ENCODE assay signal across 30 mouse cellular contexts in the genomic region with DNA sequence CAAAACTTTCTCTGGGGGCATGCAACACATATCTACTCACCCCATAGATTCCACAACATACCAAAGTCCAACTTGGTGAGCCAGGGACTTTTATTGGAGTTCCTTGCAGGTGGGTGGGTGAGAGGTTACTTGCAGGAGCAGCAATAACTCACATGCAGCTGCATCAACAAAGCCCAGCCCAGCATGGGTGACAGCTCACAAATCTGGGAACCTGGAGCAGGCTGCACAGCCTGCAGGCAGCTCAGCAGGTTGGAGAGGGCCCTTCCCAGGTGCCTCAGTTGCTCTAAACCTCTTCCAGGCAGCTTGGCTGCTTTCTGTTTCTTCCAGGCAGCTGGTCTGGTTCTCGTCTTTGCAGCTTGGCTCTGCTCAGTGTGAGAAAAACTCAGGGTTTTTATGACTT. TPM values are rescaled to one million over a fixed set of nuclear protein-coding genes. Genes with fewer than 3 reads are reported as not detected.
A peak's percentile ranks its signal among the peaks of the same experiment; 100 is the strongest.
DNase-seq lines count a peak whose midpoint lies in the region; ATAC-seq lines count a peak whose summit lies in the region.
"Had no signal": no experiment of that assay in that cellular context is flagged by ENCODE, and none has a peak within 500 bp of the region (broad histone marks: within the 10 kb centered on the region; RNA-seq: fewer than 3 reads in every experiment).

No protein-coding gene starts in this region.

- no peak overlapping the region for H3K4me3 ChIP-seq in kidney, embryonic 15.5 days (replicated peaks)
- H3K4me3 ChIP-seq in intestine, embryonic 16.5 days (ENCODE audit: low read length), result no peak overlapping the region
- no peak overlapping the region for H3K4me3 ChIP-seq in limb, embryonic 13.5 days
- H3K4me3 ChIP-seq: embryonic facial prominence, embryonic 13.5 days; forebrain, embryonic 10.5 days; forebrain, embryonic 15.5 days; hindbrain, embryonic 10.5 days; hindbrain, embryonic 15.5 days; left cerebral cortex, adult 2 months; liver, embryonic 15.5 days; neural tube, embryonic 12.5 days had no signal

- H3K4me2 ChIP-seq in kidney, embryonic 15.5 days, result no peak overlapping the region
- H3K4me2 ChIP-seq in intestine, embryonic 16.5 days (ENCODE audit: low read depth, low read length), result 0 out of 2 replicates have a peak overlapping the region, but pooled peaks have one; percentile 11
- no peak overlapping the region for H3K4me2 ChIP-seq in limb, embryonic 13.5 days (replicated peaks)
- H3K4me2 ChIP-seq: embryonic facial prominence, embryonic 13.5 days; forebrain, embryonic 15.5 days; hindbrain, embryonic 15.5 days; liver, embryonic 15.5 days; lung, embryonic 14.5 days; midbrain, embryonic 11.5 days; neural tube, embryonic 12.5 days had no signal

- peaks cover 14% of the 10 kb centered on the region for H3K36me3 ChIP-seq in kidney, embryonic 15.5 days
- no peaks in the 10 kb centered on the region for H3K36me3 ChIP-seq in intestine, embryonic 16.5 days (ENCODE audit: control insufficient read depth, insufficient read depth, low read length)
- H3K36me3 ChIP-seq in limb, embryonic 13.5 days, result peaks cover 20% of the 10 kb centered on the region
- H3K36me3 ChIP-seq: forebrain, embryonic 15.5 days; neural tube, embryonic 12.5 days had no signal

- DNase-seq in kidney, adult 18-20 months, result no peak
- peak; percentile 63 for DNase-seq in forelimb bud, embryonic 11.5 days (ENCODE audit: low read depth, low spot score)
- DNase-seq in spleen, adult 12 weeks (ENCODE audit: low spot score), result no peak
- DNase-seq in layer of hippocampus, postnatal 14 days (ENCODE audit: low spot score in 2 of 2), result no peak
- no peak for DNase-seq in left cerebral cortex, postnatal 10 days (ENCODE audit: extremely low spot score in 1 of 2, low spot score in 2 of 2)
- DNase-seq: adrenal gland, postnatal 10 days; cerebellum, adult 11-12 months; cerebellum, adult 9-11 months; heart, postnatal 14 days; kidney, adult 11 months; kidney, postnatal 25 days; left cerebral cortex, postnatal 4 days; lung, embryonic 14.5 days; lung, postnatal 14 days; thymus, adult 18-20 months; thymus, postnatal 25 days had no signal

- intact Hi-C loops in left cerebral cortex, postnatal 10 days (cut with DNase I), result no loop called here

- H3K4me1 ChIP-seq in kidney, embryonic 15.5 days, result 0 out of 2 replicates have a peak, but pooled peaks cover 3% of the 10 kb centered on the region
- peaks cover 3% of the 10 kb centered on the region; the same call in 1 of the 2 replicates for H3K4me1 ChIP-seq in intestine, embryonic 16.5 days (ENCODE audit: control insufficient read depth, insufficient read depth, low read length)
- H3K4me1 ChIP-seq in limb, embryonic 13.5 days, result peaks cover 9% of the 10 kb centered on the region
- H3K4me1 ChIP-seq: embryonic facial prominence, embryonic 13.5 days; forebrain, embryonic 15.5 days; hindbrain, embryonic 10.5 days; hindbrain, embryonic 15.5 days had no signal

- WGBS in kidney, embryonic 15.5 days, result 29% methylated on average over 1 of the region's 1 CpGs
- 20% methylated on average over 1 of the region's 1 CpGs for WGBS in intestine, embryonic 16.5 days
- WGBS in limb, embryonic 13.5 days, result 0% methylated on average over 1 of the region's 1 CpGs

- H3K27me3 ChIP-seq in kidney, embryonic 15.5 days, result no peaks in the 10 kb centered on the region
- H3K27me3 ChIP-seq in intestine, embryonic 16.5 days (replicated peaks; ENCODE audit: control insufficient read depth, insufficient read depth, low read length), result no peaks in the 10 kb centered on the region
- H3K27me3 ChIP-seq in limb, embryonic 13.5 days, result no peaks in the 10 kb centered on the region
- H3K27me3 ChIP-seq: embryonic facial prominence, embryonic 13.5 days; forebrain, embryonic 15.5 days; hindbrain, embryonic 15.5 days; liver, embryonic 15.5 days; neural tube, embryonic 12.5 days; Patski had no signal

- H3K27ac ChIP-seq in kidney, embryonic 15.5 days, result 0 out of 2 replicates have a peak overlapping the region, but pooled peaks have one; percentile 14
- H3K27ac ChIP-seq in intestine, embryonic 16.5 days (ENCODE audit: low read length), result peak overlapping the region; percentile 36; the same call in 1 of the 2 replicates
- peak overlapping the region; percentile 39; the same call in 1 of the 2 replicates for H3K27ac ChIP-seq in limb, embryonic 13.5 days
- H3K27ac ChIP-seq: embryonic facial prominence, embryonic 13.5 days; forebrain, embryonic 10.5 days; forebrain, embryonic 15.5 days; hindbrain, embryonic 10.5 days; hindbrain, embryonic 15.5 days; left cerebral cortex, adult 2 months; liver, embryonic 15.5 days; neural tube, embryonic 12.5 days had no signal

- ATAC-seq in kidney, embryonic 15.5 days (replicated peaks; ENCODE audit: low FRiP score), result peak; percentile 54; the same call in 1 of the 2 replicates
- peak; percentile 92 for ATAC-seq in intestine, embryonic 16.5 days
- ATAC-seq in limb, embryonic 13.5 days (ENCODE audit: low FRiP score, low read depth), result peak; percentile 74
- ATAC-seq: forebrain, embryonic 15.5 days; midbrain, embryonic 16.5 days; Patski had no signal

- H3K9ac ChIP-seq in kidney, embryonic 15.5 days, result no peak overlapping the region
- no peak overlapping the region for H3K9ac ChIP-seq in intestine, embryonic 16.5 days (ENCODE audit: low read depth, low read length)
- no peak overlapping the region for H3K9ac ChIP-seq in limb, embryonic 13.5 days
- H3K9ac ChIP-seq: embryonic facial prominence, embryonic 13.5 days; forebrain, embryonic 15.5 days; hindbrain, embryonic 15.5 days; liver, embryonic 15.5 days; lung, embryonic 14.5 days; neural tube, embryonic 12.5 days had no signal

- H3K9me3 ChIP-seq in kidney, embryonic 15.5 days (replicated peaks), result no peaks in the 10 kb centered on the region
- 0 out of 2 replicates have a peak, but pooled peaks cover 3% of the 10 kb centered on the region for H3K9me3 ChIP-seq in intestine, embryonic 16.5 days (ENCODE audit: control insufficient read depth, low read length)
- H3K9me3 ChIP-seq in limb, embryonic 13.5 days, result 0 out of 2 replicates have a peak, but pooled peaks cover 5% of the 10 kb centered on the region
- H3K9me3 ChIP-seq: embryonic facial prominence, embryonic 13.5 days; forebrain, embryonic 10.5 days; forebrain, embryonic 15.5 days; hindbrain, embryonic 10.5 days; hindbrain, embryonic 15.5 days; liver, embryonic 15.5 days; neural tube, embryonic 12.5 days had no signal

RNA-seq across cellular contexts. Expression of a gene that starts 13.3 kb away (rescaled TPM):
- polyA plus RNA-seq in kidney, embryonic 15.5 days (2015; fragmentation: Nextera tagmentation; extraction: Ambion mirVana), result 25.4 and 30.4 TPM in 2 replicates
- 244 TPM in 2 replicates for polyA plus RNA-seq in intestine, embryonic 16.5 days (2015; fragmentation: Nextera tagmentation; extraction: Ambion mirVana)
- polyA plus RNA-seq in limb, embryonic 13.5 days (2015; fragmentation: Nextera tagmentation; extraction: Ambion mirVana), result 2.7 and 3.3 TPM in 2 replicates
- total RNA-seq in layer of hippocampus, postnatal 14 days (2021), result 1 to 10 TPM; 1.4 to 3.0 TPM
- total RNA-seq in left cerebral cortex, postnatal 10 days (2021), result 1 to 10 TPM; 3.6 to 4.0 TPM

RNA-seq across cellular contexts. Expression of a gene that starts 30.8 kb away (rescaled TPM):
- polyA plus RNA-seq in kidney, embryonic 15.5 days (2015; fragmentation: Nextera tagmentation; extraction: Ambion mirVana), result 30.9 and 31.1 TPM in 2 replicates
- polyA plus RNA-seq in intestine, embryonic 16.5 days (2015; fragmentation: Nextera tagmentation; extraction: Ambion mirVana), result 21.7 and 23.2 TPM in 2 replicates
- polyA plus RNA-seq in limb, embryonic 13.5 days (2015; fragmentation: Nextera tagmentation; extraction: Ambion mirVana), result 34.2 and 37.2 TPM in 2 replicates
- total RNA-seq in layer of hippocampus, postnatal 14 days (2021), result 10 to 100 TPM; 52.9 to 54.0 TPM
- 10 to 100 TPM; 47.4 to 51.2 TPM for total RNA-seq in left cerebral cortex, postnatal 10 days (2021)

RNA-seq across cellular contexts. Expression of a gene that starts 30.9 kb away (rescaled TPM):
- 301 and 315 TPM in 2 replicates for polyA plus RNA-seq in kidney, embryonic 15.5 days (2015; fragmentation: Nextera tagmentation; extraction: Ambion mirVana)
- 143 and 157 TPM in 2 replicates for polyA plus RNA-seq in intestine, embryonic 16.5 days (2015; fragmentation: Nextera tagmentation; extraction: Ambion mirVana)
- polyA plus RNA-seq in limb, embryonic 13.5 days (2015; fragmentation: Nextera tagmentation; extraction: Ambion mirVana), result 325 and 338 TPM in 2 replicates
- 100 to 1,000 TPM; 119 to 133 TPM for total RNA-seq in layer of hippocampus, postnatal 14 days (2021)
- total RNA-seq in left cerebral cortex, postnatal 10 days (2021), result 100 to 1,000 TPM; 125 to 129 TPM
